Mouse (Mus musculus): Measurements from ENCODE around the gene Lin28a. TPM values are rescaled to one million over a fixed set of nuclear protein-coding genes. Genes with fewer than 3 reads are reported as not detected.

Lin28a gene
- polyA plus RNA-seq, 1 experiment: 0.16 TPM

DNA sequence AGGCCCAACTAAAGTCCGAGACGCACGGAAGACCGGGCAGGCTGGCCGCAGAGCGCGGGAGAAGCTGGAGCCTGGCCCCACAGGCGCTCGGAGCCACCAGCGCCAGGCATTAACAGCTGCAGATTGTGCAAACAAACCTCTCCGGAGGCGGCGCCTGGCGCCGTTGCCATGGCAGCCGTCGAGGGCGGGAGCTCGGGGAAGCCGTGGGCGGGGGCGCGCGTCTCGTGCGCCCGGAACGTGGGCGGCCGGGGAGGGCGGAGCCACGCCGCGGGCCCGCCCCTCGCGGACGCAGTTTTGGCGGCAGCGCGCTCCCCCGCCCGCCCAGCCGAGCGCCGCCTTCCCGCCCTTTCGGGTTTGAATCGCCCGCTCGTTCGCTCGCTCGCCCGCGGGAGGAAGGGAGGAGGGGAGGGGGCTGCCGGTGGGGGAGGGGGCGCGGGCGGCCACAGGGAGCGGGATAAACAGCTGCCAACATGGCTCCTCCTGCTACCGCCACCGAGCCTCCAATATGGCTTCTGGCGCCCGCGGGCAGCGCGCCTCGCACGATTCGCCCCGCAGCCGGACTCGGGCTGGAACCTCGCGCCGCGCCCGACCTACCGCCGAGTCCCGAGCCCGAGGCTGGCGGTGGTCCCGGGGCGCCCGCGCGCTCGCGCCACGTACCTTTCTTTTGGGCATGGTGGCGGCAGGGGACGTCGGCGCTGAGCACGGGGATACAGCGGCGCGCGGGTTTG lies 51.3 kb downstream of the Lin28a start:
- peak overlapping the region; percentile 52 for H3K4me3 ChIP-seq
- H3K4me2 ChIP-seq (ENCODE audit: low read depth): peak overlapping the region; percentile 97
- peaks cover 14% of the 10 kb centered on the region for H3K79me2 ChIP-seq (ENCODE audit: control insufficient read depth, insufficient read depth)
- peaks cover 11% of the 10 kb centered on the region for H3K36me3 ChIP-seq (ENCODE audit: control insufficient read depth, insufficient read depth)
- TF ChIP-seq POLR2A (IDR thresholded peaks at IDR 0.05; ENCODE audit: insufficient read length, low read depth): peak; percentile 57
- TF ChIP-seq POLR2AphosphoS2 (IDR thresholded peaks at IDR 0.05; ENCODE audit: insufficient read length, low read depth): peak; percentile 53
- peak in 2 of 3 experiments; percentile 85 to 91 for TF ChIP-seq MYOD1 (IDR thresholded peaks at IDR 0.05; ENCODE audit: control insufficient read depth in 1 of 3, insufficient read length in 2 of 3, low read depth in 2 of 3)
- TF ChIP-seq SRF (IDR thresholded peaks at IDR 0.05; ENCODE audit: control insufficient read depth, insufficient read length, low read depth): no peak
- peak; percentile 77 for TF ChIP-seq CEBPB (IDR thresholded peaks at IDR 0.05; ENCODE audit: insufficient read depth, poor library complexity, severe bottlenecking)
- peak; percentile 19 for TF ChIP-seq TCF12 (IDR thresholded peaks at IDR 0.05; ENCODE audit: insufficient read depth, poor library complexity, severe bottlenecking)
- peak; percentile 78 to 93 (median 84) for TF ChIP-seq MYOG (IDR thresholded peaks at IDR 0.05; ENCODE audit: control insufficient read depth in 1 of 3, insufficient read depth in 1 of 3, insufficient read length in 2 of 3, low read depth in 2 of 3)
- no peak for TF ChIP-seq USF1 (IDR thresholded peaks at IDR 0.05; ENCODE audit: low read depth)
- peak; percentile 4 for TF ChIP-seq TCF3 (IDR thresholded peaks at IDR 0.05; ENCODE audit: insufficient read length, low read depth)
- no peak for TF ChIP-seq REST (IDR thresholded peaks at IDR 0.05; ENCODE audit: insufficient read depth, insufficient read length)
- TF ChIP-seq E2F4 (IDR thresholded peaks at IDR 0.05; ENCODE audit: insufficient read depth): peak; percentile 44
- TF ChIP-seq MAX (IDR thresholded peaks at IDR 0.05; ENCODE audit: low read depth): no peak
- H3ac ChIP-seq (ENCODE audit: control insufficient read depth, insufficient read length): peak overlapping the region; percentile 74
- H3K27me3 ChIP-seq (ENCODE audit: control insufficient read depth, insufficient read depth, insufficient read length): no peaks in the 10 kb centered on the region

DNA sequence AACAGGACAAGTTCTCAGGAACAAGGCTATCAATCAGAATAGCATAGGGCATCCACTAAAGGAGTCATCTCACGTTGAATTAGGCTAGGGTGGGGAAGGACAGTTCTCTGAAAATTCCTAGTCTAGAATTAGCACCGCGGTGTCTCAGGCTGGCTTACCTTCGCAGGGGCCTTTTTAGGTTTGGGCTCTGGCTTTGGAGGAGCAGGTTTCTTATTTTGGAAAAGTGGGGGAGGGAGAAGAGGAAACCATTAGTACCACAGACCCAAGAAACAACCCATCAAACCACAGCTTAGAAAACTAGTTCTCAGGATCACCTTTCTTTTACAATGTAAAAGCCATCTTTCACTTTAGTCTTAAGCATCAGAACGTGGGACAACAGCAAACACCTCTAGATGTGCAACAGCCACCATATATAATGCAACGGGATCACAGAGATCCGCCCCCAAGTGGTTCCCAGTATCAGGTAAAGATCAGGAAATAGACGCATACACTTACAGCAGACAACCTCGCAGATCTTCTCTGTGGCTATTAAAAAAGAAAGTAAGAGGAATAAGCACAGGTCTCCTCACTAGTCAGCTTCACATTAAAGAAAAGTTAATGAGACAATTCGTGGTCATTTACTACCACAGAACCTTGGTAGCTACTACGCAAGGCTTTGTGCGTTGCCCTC lies 52.2 kb downstream of the Lin28a start:
- peaks cover 14% of the 10 kb centered on the region for H3K79me2 ChIP-seq (ENCODE audit: control insufficient read depth, insufficient read depth)
- peaks cover 11% of the 10 kb centered on the region for H3K36me3 ChIP-seq (ENCODE audit: control insufficient read depth, insufficient read depth)
- no peak overlapping the region for H3ac ChIP-seq (ENCODE audit: control insufficient read depth, insufficient read length)
- peak overlapping the region; percentile 52 for H3K4me3 ChIP-seq
- H3K4me2 ChIP-seq (ENCODE audit: low read depth): peak overlapping the region; percentile 97
- TF ChIP-seq USF1 (IDR thresholded peaks at IDR 0.05; ENCODE audit: low read depth) (no peak), SRF (IDR thresholded peaks at IDR 0.05; ENCODE audit: control insufficient read depth, insufficient read length, low read depth) (no peak), POLR2AphosphoS2 (IDR thresholded peaks at IDR 0.05; ENCODE audit: insufficient read length, low read depth) (no peak), CEBPB (IDR thresholded peaks at IDR 0.05; ENCODE audit: insufficient read depth, poor library complexity, severe bottlenecking) (no peak), POLR2A (IDR thresholded peaks at IDR 0.05; ENCODE audit: insufficient read length, low read depth) (no peak), TCF3 (IDR thresholded peaks at IDR 0.05; ENCODE audit: insufficient read length, low read depth) (no peak), TCF12 (IDR thresholded peaks at IDR 0.05; ENCODE audit: insufficient read depth, poor library complexity, severe bottlenecking) (no peak), MAX (IDR thresholded peaks at IDR 0.05; ENCODE audit: low read depth) (no peak), REST (IDR thresholded peaks at IDR 0.05; ENCODE audit: insufficient read depth, insufficient read length) (no peak), MYOD1 (IDR thresholded peaks at IDR 0.05; ENCODE audit: control insufficient read depth in 1 of 3, insufficient read length in 2 of 3, low read depth in 2 of 3) (no peak), MYOG (IDR thresholded peaks at IDR 0.05; ENCODE audit: control insufficient read depth in 1 of 3, insufficient read depth in 1 of 3, insufficient read length in 2 of 3, low read depth in 2 of 3) (no peak), E2F4 (IDR thresholded peaks at IDR 0.05; ENCODE audit: insufficient read depth) (no peak)
- no peaks in the 10 kb centered on the region for H3K27me3 ChIP-seq (ENCODE audit: control insufficient read depth, insufficient read depth, insufficient read length)

DNA sequence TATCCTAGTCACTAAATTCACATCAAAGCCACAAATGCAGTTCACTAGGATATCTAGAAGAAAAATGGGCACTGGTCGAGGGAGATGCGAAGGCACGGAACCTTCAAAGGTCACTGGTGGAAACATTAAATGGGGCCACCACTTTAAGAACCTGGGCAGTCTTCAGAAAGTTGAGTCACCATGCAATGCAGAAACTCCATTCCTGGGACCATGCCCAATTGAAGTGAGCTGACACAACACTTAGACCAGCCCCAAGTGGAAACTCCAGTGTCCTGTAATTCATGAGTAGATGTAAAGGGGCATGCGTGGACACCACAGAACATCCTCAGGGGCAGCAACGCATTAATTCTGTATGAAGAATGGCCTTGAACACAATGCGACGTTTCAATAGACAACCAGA lies 56.1 kb downstream of the Lin28a start:
- peaks cover 11% of the 10 kb centered on the region for H3K36me3 ChIP-seq (ENCODE audit: control insufficient read depth, insufficient read depth)
- no peak overlapping the region for H3K4me3 ChIP-seq
- H3ac ChIP-seq (ENCODE audit: control insufficient read depth, insufficient read length): no peak overlapping the region
- peaks cover 14% of the 10 kb centered on the region for H3K79me2 ChIP-seq (ENCODE audit: control insufficient read depth, insufficient read depth)
- no peak overlapping the region for H3K4me2 ChIP-seq (ENCODE audit: low read depth)
- TF ChIP-seq MYOD1 (IDR thresholded peaks at IDR 0.05; ENCODE audit: control insufficient read depth in 1 of 3, insufficient read length in 2 of 3, low read depth in 2 of 3) (no peak), CEBPB (IDR thresholded peaks at IDR 0.05; ENCODE audit: insufficient read depth, poor library complexity, severe bottlenecking) (no peak), TCF12 (IDR thresholded peaks at IDR 0.05; ENCODE audit: insufficient read depth, poor library complexity, severe bottlenecking) (no peak), POLR2AphosphoS2 (IDR thresholded peaks at IDR 0.05; ENCODE audit: insufficient read length, low read depth) (no peak), MYOG (IDR thresholded peaks at IDR 0.05; ENCODE audit: control insufficient read depth in 1 of 3, insufficient read depth in 1 of 3, insufficient read length in 2 of 3, low read depth in 2 of 3) (no peak), MAX (IDR thresholded peaks at IDR 0.05; ENCODE audit: low read depth) (no peak), E2F4 (IDR thresholded peaks at IDR 0.05; ENCODE audit: insufficient read depth) (no peak), POLR2A (IDR thresholded peaks at IDR 0.05; ENCODE audit: insufficient read length, low read depth) (no peak), USF1 (IDR thresholded peaks at IDR 0.05; ENCODE audit: low read depth) (no peak)
- no peaks in the 10 kb centered on the region for H3K27me3 ChIP-seq (ENCODE audit: control insufficient read depth, insufficient read depth, insufficient read length)

DNA sequence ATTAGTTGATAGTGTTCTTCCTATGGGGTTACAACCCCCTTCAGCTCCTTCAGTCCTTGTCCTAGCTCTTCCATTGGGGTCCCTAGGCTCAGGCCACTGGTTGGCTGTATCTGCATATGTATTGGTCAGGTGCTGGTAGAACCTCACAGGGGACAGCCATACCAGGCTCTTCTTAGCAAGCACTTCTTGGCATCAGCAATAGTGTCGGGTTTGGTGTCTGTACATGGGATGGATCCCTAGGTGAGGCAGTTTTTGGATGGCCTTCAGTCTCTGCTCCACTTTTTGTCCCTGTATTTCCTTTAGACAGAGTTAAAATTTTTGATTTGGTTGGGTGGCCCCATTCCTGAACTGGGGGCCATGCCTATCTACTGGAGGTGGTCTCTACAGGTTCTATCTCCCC lies 59.8 kb downstream of the Lin28a start:
- Histone ChIP-seq H3K36me3 (ENCODE audit: control insufficient read depth, insufficient read depth) (no peaks in the 10 kb centered on the region), H3K79me2 (ENCODE audit: control insufficient read depth, insufficient read depth) (no peaks in the 10 kb centered on the region), H3K27me3 (ENCODE audit: control insufficient read depth, insufficient read depth, insufficient read length) (no peaks in the 10 kb centered on the region), H3ac (ENCODE audit: control insufficient read depth, insufficient read length) (no peak overlapping the region), H3K4me2 (ENCODE audit: low read depth) (no peak overlapping the region), H3K4me3 (no peak overlapping the region)
- TF ChIP-seq MYOD1 (IDR thresholded peaks at IDR 0.05; ENCODE audit: control insufficient read depth in 1 of 3, insufficient read length in 2 of 3, low read depth in 2 of 3) (no peak), MYOG (IDR thresholded peaks at IDR 0.05; ENCODE audit: control insufficient read depth in 1 of 3, insufficient read depth in 1 of 3, insufficient read length in 2 of 3, low read depth in 2 of 3) (no peak), REST (IDR thresholded peaks at IDR 0.05; ENCODE audit: insufficient read depth, insufficient read length) (no peak)

All from myocyte (in vitro differentiated cells).